Mouse (Mus musculus): Measurements from ENCODE around the gene Psmb1. TPM values are rescaled to one million over a fixed set of nuclear protein-coding genes. Genes with fewer than 3 reads are reported as not detected.
"Not testable (repeated sequence)": the region's sequence is repeated elsewhere in the genome, so short reads cannot be mapped to it uniquely, and the experiment has no call there.

Psmb1 gene
- 224 and 230 TPM in 2 replicates for polyA plus RNA-seq (2015; fragmentation: Nextera tagmentation; extraction: Ambion mirVana)

- Histone ChIP-seq H3K27ac (ENCODE audit: low read length) (peak within 1 kb of the TSS; percentile 92), H3K4me1 (ENCODE audit: control insufficient read depth, insufficient read depth, low read length) (peaks cover 35% of the 10 kb centered on the region), H3K4me2 (ENCODE audit: low read length) (peak within 1 kb of the TSS; percentile 90), H3K27me3 (ENCODE audit: control insufficient read depth, insufficient read depth, low read depth, low read length) (no peaks in the 10 kb centered on the region), H3K4me3 (ENCODE audit: low read depth, low read length) (peak within 1 kb of the TSS; percentile 97), H3K36me3 (ENCODE audit: control insufficient read depth, insufficient read depth, low read length) (peaks cover 8% of the 10 kb centered on the region), H3K9me3 (replicated peaks; ENCODE audit: control insufficient read depth, low read length, poor library complexity, severe bottlenecking) (no peaks in the 10 kb centered on the region), H3K9ac (ENCODE audit: low read depth, low read length) (peak within 1 kb of the TSS; percentile 85)
- WGBS = under 1% methylated on average over 63 of the region's 63 CpGs
- peak; percentile 92 for ATAC-seq
Observed at GRCm38 (mm10) chr17:15499656-15500394, at the start of gene Psmb1, which contains the start of gene Tbp. Psmb1 (minus strand) TSS chr17:15499751. Tbp (plus strand) TSS chr17:15499888.

- no peaks in the 10 kb centered on the region for H3K4me1 ChIP-seq (ENCODE audit: control insufficient read depth, insufficient read depth, low read length)
- H3K36me3 ChIP-seq (ENCODE audit: control insufficient read depth, insufficient read depth, low read length) = no peaks in the 10 kb centered on the region
- no peak overlapping the region for H3K4me3 ChIP-seq (ENCODE audit: low read depth, low read length)
- no peak for ATAC-seq
- peaks cover 6% of the 10 kb centered on the region; the same call in 1 of the 2 replicates for H3K9me3 ChIP-seq (replicated peaks; ENCODE audit: control insufficient read depth, low read length, poor library complexity, severe bottlenecking)
- H3K27ac ChIP-seq (ENCODE audit: low read length) = no peak overlapping the region
- no peak overlapping the region for H3K4me2 ChIP-seq (ENCODE audit: low read length)
- H3K9ac ChIP-seq (ENCODE audit: low read depth, low read length) = no peak overlapping the region
- no peaks in the 10 kb centered on the region for H3K27me3 ChIP-seq (ENCODE audit: control insufficient read depth, insufficient read depth, low read depth, low read length)
- 75% methylated on average over 4 of the region's 4 CpGs for WGBS
Observed at GRCm38 (mm10) chr17:15546440-15546839, 46.9 kb upstream of the Psmb1 start.

GRCm38 (mm10) chr17:15543868-15544267 is 44.3 kb upstream of the Psmb1 start:
- WGBS = 79% methylated on average over 4 of the region's 4 CpGs
- not testable (repeated sequence) for H3K4me3 ChIP-seq (ENCODE audit: low read depth, low read length); ATAC-seq; H3K9me3 ChIP-seq (replicated peaks; ENCODE audit: control insufficient read depth, low read length, poor library complexity, severe bottlenecking); H3K36me3 ChIP-seq (ENCODE audit: control insufficient read depth, insufficient read depth, low read length); H3K4me2 ChIP-seq (ENCODE audit: low read length); H3K27me3 ChIP-seq (ENCODE audit: control insufficient read depth, insufficient read depth, low read depth, low read length); H3K9ac ChIP-seq (ENCODE audit: low read depth, low read length); H3K27ac ChIP-seq (ENCODE audit: low read length); H3K4me1 ChIP-seq (ENCODE audit: control insufficient read depth, insufficient read depth, low read length)

- no peak overlapping the region for H3K27ac ChIP-seq (ENCODE audit: low read length)
- no peaks in the 10 kb centered on the region for H3K36me3 ChIP-seq (ENCODE audit: control insufficient read depth, insufficient read depth, low read length)
- no peaks in the 10 kb centered on the region; the same call in 1 of the 2 replicates for H3K4me1 ChIP-seq (ENCODE audit: control insufficient read depth, insufficient read depth, low read length)
Observed at GRCm38 (mm10) chr17:15540309-15540708, 40.8 kb upstream of the Psmb1 start.

GRCm38 (mm10) chr17:15536457-15536904 is 36.9 kb upstream of the Psmb1 start:
- Histone ChIP-seq H3K4me3 (ENCODE audit: low read depth, low read length) (peak overlapping the region; percentile 56), H3K9me3 (replicated peaks; ENCODE audit: control insufficient read depth, low read length, poor library complexity, severe bottlenecking) (no peaks in the 10 kb centered on the region), H3K27ac (ENCODE audit: low read length) (no peak overlapping the region), H3K36me3 (ENCODE audit: control insufficient read depth, insufficient read depth, low read length) (no peaks in the 10 kb centered on the region), H3K4me2 (ENCODE audit: low read length) (peak overlapping the region; percentile 98), H3K4me1 (ENCODE audit: control insufficient read depth, insufficient read depth, low read length) (no peaks in the 10 kb centered on the region; the same call in 1 of the 2 replicates), H3K27me3 (ENCODE audit: control insufficient read depth, insufficient read depth, low read depth, low read length) (peaks cover 4% of the 10 kb centered on the region; the same call in 1 of the 2 replicates), H3K9ac (ENCODE audit: low read depth, low read length) (peak overlapping the region; percentile 74)
- ATAC-seq = peak; percentile 58; the same call in 1 of the 2 replicates
- 1% methylated on average over 33 of the region's 33 CpGs for WGBS

More at GRCm38 (mm10) chr17:15540309-15540708, 40.8 kb upstream of the Psmb1 start:
- Histone ChIP-seq H3K9ac (ENCODE audit: low read depth, low read length) (no peak overlapping the region), H3K9me3 (replicated peaks; ENCODE audit: control insufficient read depth, low read length, poor library complexity, severe bottlenecking) (peaks cover 6% of the 10 kb centered on the region; the same call in 1 of the 2 replicates), H3K4me3 (ENCODE audit: low read depth, low read length) (no peak overlapping the region), H3K4me2 (ENCODE audit: low read length) (no peak overlapping the region), H3K27me3 (ENCODE audit: control insufficient read depth, insufficient read depth, low read depth, low read length) (peaks cover 4% of the 10 kb centered on the region; the same call in 1 of the 2 replicates)
- 80% methylated on average over 4 of the region's 4 CpGs for WGBS
- ATAC-seq = no peak

GRCm38 (mm10) chr17:15535943-15536342 is 36.4 kb upstream of the Psmb1 start:
- H3K4me1 ChIP-seq (ENCODE audit: control insufficient read depth, insufficient read depth, low read length) = no peaks in the 10 kb centered on the region; the same call in 1 of the 2 replicates
- 18% methylated on average over 8 of the region's 8 CpGs for WGBS
- H3K36me3 ChIP-seq (ENCODE audit: control insufficient read depth, insufficient read depth, low read length) = no peaks in the 10 kb centered on the region
- H3K9me3 ChIP-seq (replicated peaks; ENCODE audit: control insufficient read depth, low read length, poor library complexity, severe bottlenecking) = no peaks in the 10 kb centered on the region
- H3K4me3 ChIP-seq (ENCODE audit: low read depth, low read length) = peak overlapping the region; percentile 56
- no peak for ATAC-seq
- H3K27me3 ChIP-seq (ENCODE audit: control insufficient read depth, insufficient read depth, low read depth, low read length) = peaks cover 4% of the 10 kb centered on the region; the same call in 1 of the 2 replicates
- no peak overlapping the region for H3K27ac ChIP-seq (ENCODE audit: low read length)
- peak overlapping the region; percentile 74; the same call in 1 of the 2 replicates for H3K9ac ChIP-seq (ENCODE audit: low read depth, low read length)
- peak overlapping the region; percentile 98 for H3K4me2 ChIP-seq (ENCODE audit: low read length)

GRCm38 (mm10) chr17:15535162-15535800 is 35.7 kb upstream of the Psmb1 start:
- WGBS = 67% methylated on average over 11 of the region's 11 CpGs
- no peak overlapping the region for H3K4me2 ChIP-seq (ENCODE audit: low read length)

GRCm38 (mm10) chr17:15530141-15530540 is 30.6 kb upstream of the Psmb1 start:
- no peaks in the 10 kb centered on the region for H3K36me3 ChIP-seq (ENCODE audit: control insufficient read depth, insufficient read depth, low read length)
- H3K9ac ChIP-seq (ENCODE audit: low read depth, low read length) = no peak overlapping the region

More at GRCm38 (mm10) chr17:15535162-15535800, 35.7 kb upstream of the Psmb1 start:
- Histone ChIP-seq H3K9ac (ENCODE audit: low read depth, low read length) (no peak overlapping the region), H3K9me3 (replicated peaks; ENCODE audit: control insufficient read depth, low read length, poor library complexity, severe bottlenecking) (no peaks in the 10 kb centered on the region), H3K27me3 (ENCODE audit: control insufficient read depth, insufficient read depth, low read depth, low read length) (peaks cover 4% of the 10 kb centered on the region; the same call in 1 of the 2 replicates), H3K4me3 (ENCODE audit: low read depth, low read length) (no peak overlapping the region), H3K36me3 (ENCODE audit: control insufficient read depth, insufficient read depth, low read length) (no peaks in the 10 kb centered on the region), H3K27ac (ENCODE audit: low read length) (no peak overlapping the region), H3K4me1 (ENCODE audit: control insufficient read depth, insufficient read depth, low read length) (no peaks in the 10 kb centered on the region; the same call in 1 of the 2 replicates)
- no peak for ATAC-seq

More at GRCm38 (mm10) chr17:15530141-15530540, 30.6 kb upstream of the Psmb1 start:
- Histone ChIP-seq H3K9me3 (replicated peaks; ENCODE audit: control insufficient read depth, low read length, poor library complexity, severe bottlenecking) (no peaks in the 10 kb centered on the region), H3K4me1 (ENCODE audit: control insufficient read depth, insufficient read depth, low read length) (peaks cover 15% of the 10 kb centered on the region), H3K27ac (ENCODE audit: low read length) (no peak overlapping the region), H3K4me2 (ENCODE audit: low read length) (no peak overlapping the region), H3K4me3 (ENCODE audit: low read depth, low read length) (no peak overlapping the region), H3K27me3 (ENCODE audit: control insufficient read depth, insufficient read depth, low read depth, low read length) (no peaks in the 10 kb centered on the region)
- WGBS = 0% methylated on average over 5 of the region's 5 CpGs
- no peak for ATAC-seq

All from midbrain, embryonic 16.5 days (tissue).